Comparison of ENCODE assay signal across 8 mouse cellular contexts in genomic region chr1:42539541-42540520, GRCm38 (mm10).
DNase-seq lines count a peak whose midpoint lies in the region; ATAC-seq and TF ChIP-seq lines count a peak whose summit lies in the region.

No protein-coding gene starts in this region.

- peaks cover 1% of the 10 kb centered on the region; the same call in 1 of the 2 replicates for H3K27me3 ChIP-seq in cerebellum, adult 2 months (ENCODE audit: control insufficient read depth, insufficient read depth, low read length)
- no peaks in the 10 kb centered on the region for H3K27me3 ChIP-seq in forebrain, embryonic 15.5 days

- TF ChIP-seq CTCF in cerebellum, adult 2 months (IDR thresholded peaks at IDR 0.05; ENCODE audit: borderline replicate concordance, insufficient read depth, low read depth, low read length), result no peak

- WGBS in cerebellum, adult 2 months, result 13% methylated on average over 26 of the region's 26 CpGs
- 4% methylated on average over 26 of the region's 26 CpGs for WGBS in forebrain, embryonic 15.5 days

- H3K9me3 ChIP-seq in forebrain, embryonic 15.5 days, result no peaks in the 10 kb centered on the region

- H3K9ac ChIP-seq in forebrain, embryonic 15.5 days (replicated peaks), result peak overlapping the region; percentile 37

- no peaks in the 10 kb centered on the region for H3K36me3 ChIP-seq in forebrain, embryonic 15.5 days

- peak overlapping the region; percentile 58 for H3K4me2 ChIP-seq in forebrain, embryonic 15.5 days (replicated peaks)

- TF ChIP-seq POLR2A in cerebellum, adult 2 months (IDR thresholded peaks at IDR 0.05; ENCODE audit: borderline replicate concordance, insufficient read depth, low read length), result no peak

- ATAC-seq in forebrain, embryonic 15.5 days (replicated peaks), result peak; percentile 77

- H3K27ac ChIP-seq in cerebellum, adult 2 months (ENCODE audit: insufficient read depth, low read length), result no peak overlapping the region
- H3K27ac ChIP-seq in forebrain, embryonic 15.5 days (replicated peaks), result peak overlapping the region; percentile 74

- peak overlapping the region; percentile 4 for H3K4me3 ChIP-seq in cerebellum, adult 2 months (replicated peaks; ENCODE audit: insufficient read depth, low read depth, low read length)
- H3K4me3 ChIP-seq in forebrain, embryonic 15.5 days, result peak overlapping the region; percentile 36

- DNase-seq in cerebellum, adult 2 months, result peak in 1 of 2 experiments; percentile 11
- no peak for DNase-seq in cerebellum, adult 9-10 months
- peak; percentile 45 to 52 for DNase-seq in kidney, postnatal 4 days
- DNase-seq in mesoderm, embryonic 11.5 days (ENCODE audit: low read depth, low spot score), result peak; percentile 55
- DNase-seq in urinary bladder, adult 2 months (ENCODE audit: low spot score), result no peak
- DNase-seq in spleen, adult 12 weeks (ENCODE audit: low spot score), result no peak
- no peak for DNase-seq in adipocyte (ENCODE audit: low spot score)

- no peaks in the 10 kb centered on the region for H3K4me1 ChIP-seq in cerebellum, adult 2 months (ENCODE audit: control insufficient read depth, insufficient read depth, low read length)
- H3K4me1 ChIP-seq in forebrain, embryonic 15.5 days, result peaks cover 48% of the 10 kb centered on the region

Comparison
In these comparisons a context has a peak if more than half of its experiments do, and no peak if none do; other contexts are left out.
1. DNase-seq: peak in kidney, postnatal 4 days (2 of 2) and mesoderm, embryonic 11.5 days (single experiment); none in cerebellum, adult 9-10 months (single experiment), urinary bladder, adult 2 months (single experiment), spleen, adult 12 weeks (single experiment) and adipocyte (single experiment).